Mouse (Mus musculus) E14TG2a.4 (cell line): ENCODE data around the gene Smco2.

Experiments
- H3K27me3 ChIP-seq: 2 replicates; pipeline ENCODE4 v1.6.1; 2014; ENCODE audit warnings: low read length, control low read depth; ENCODE audit not compliant: insufficient read depth
- H3K36me3 ChIP-seq: 2 replicates; pipeline ENCODE4 v1.6.1; 2014; ENCODE audit warnings: low read length, control low read depth; ENCODE audit not compliant: insufficient read depth
- H3K4me1 ChIP-seq: replicated peaks from 2 replicates; pipeline ENCODE4 v1.6.1; 2014; ENCODE audit warnings: low read depth, low read length, control low read depth
- H3K4me3 ChIP-seq: replicated peaks from 2 replicates; pipeline ENCODE4 v1.5.1; 2014; ENCODE audit warnings: mild to moderate bottlenecking, low read length
- H3K9me3 ChIP-seq: 2 replicates; pipeline ENCODE4 v1.6.1; 2014; ENCODE audit warnings: low read length, control low read depth
- CTCF ChIP-seq: conservative IDR thresholded peaks from 2 replicates; pipeline ENCODE4 v1.5.1; 2014; ENCODE audit warnings: low read length
- NANOG ChIP-seq: IDR thresholded peaks from 2 replicates; pipeline ENCODE4 v1.6.1; 2014; ENCODE audit warnings: borderline replicate concordance, low read length, mixed read lengths
- POU5F1 ChIP-seq: IDR thresholded peaks from 2 replicates; pipeline ENCODE4 v1.6.1; 2014; ENCODE audit warnings: low read length, borderline replicate concordance

The Smco2 gene

GRCm38 (mm10) chr6:146850050-146850449, at the start of gene Smco2:
Gene Smco2 (plus strand): TSS chr6:146850104.
- Histone ChIP-seq H3K4me1 (peaks cover 15% of the 10 kb centered on the region), H3K4me3 (no peak within 1 kb of the TSS), H3K9me3 (no peaks in the 10 kb centered on the region), H3K27me3 (no peaks in the 10 kb centered on the region), H3K36me3 (no peaks in the 10 kb centered on the region)
- TF ChIP-seq POU5F1 (no peak), NANOG (no peak), CTCF (no peak)

GRCm38 (mm10) chr6:146809991-146810390, 39.9 kb upstream of the Smco2 start:
- Histone ChIP-seq H3K4me1 (no peaks in the 10 kb centered on the region), H3K27me3 (no peaks in the 10 kb centered on the region), H3K36me3 (no peaks in the 10 kb centered on the region), H3K4me3 (no peak overlapping the region), H3K9me3 (no peaks in the 10 kb centered on the region)
- TF ChIP-seq NANOG (no peak), POU5F1 (no peak), CTCF (no peak)

DNA sequence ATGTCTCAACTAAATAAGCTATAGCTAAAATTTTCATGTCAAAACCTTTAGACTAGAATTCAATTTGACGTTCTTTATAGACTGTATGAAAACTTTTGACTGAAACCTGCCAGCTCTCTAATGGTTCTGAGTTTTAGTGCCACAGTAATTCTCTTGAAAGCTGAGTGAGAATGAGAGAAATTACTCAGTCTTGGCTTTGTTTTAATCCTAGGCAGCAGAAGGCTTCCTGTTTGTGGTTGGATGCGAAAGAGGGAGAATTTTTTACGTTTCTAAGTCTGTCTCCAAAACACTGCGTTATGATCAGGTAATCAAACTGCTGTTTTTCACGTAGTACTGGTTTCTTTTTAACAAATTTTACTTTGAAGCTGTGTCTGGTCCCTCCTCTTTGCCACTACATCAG, 36.9 kb upstream of the Smco2 start:
- H3K27me3 ChIP-seq: no peaks in the 10 kb centered on the region
- no peaks in the 10 kb centered on the region for H3K36me3 ChIP-seq
- no peak for TF ChIP-seq POU5F1
- no peak for TF ChIP-seq CTCF
- no peak for TF ChIP-seq NANOG
- no peaks in the 10 kb centered on the region for H3K9me3 ChIP-seq
- H3K4me3 ChIP-seq: no peak overlapping the region
- no peaks in the 10 kb centered on the region for H3K4me1 ChIP-seq

DNA sequence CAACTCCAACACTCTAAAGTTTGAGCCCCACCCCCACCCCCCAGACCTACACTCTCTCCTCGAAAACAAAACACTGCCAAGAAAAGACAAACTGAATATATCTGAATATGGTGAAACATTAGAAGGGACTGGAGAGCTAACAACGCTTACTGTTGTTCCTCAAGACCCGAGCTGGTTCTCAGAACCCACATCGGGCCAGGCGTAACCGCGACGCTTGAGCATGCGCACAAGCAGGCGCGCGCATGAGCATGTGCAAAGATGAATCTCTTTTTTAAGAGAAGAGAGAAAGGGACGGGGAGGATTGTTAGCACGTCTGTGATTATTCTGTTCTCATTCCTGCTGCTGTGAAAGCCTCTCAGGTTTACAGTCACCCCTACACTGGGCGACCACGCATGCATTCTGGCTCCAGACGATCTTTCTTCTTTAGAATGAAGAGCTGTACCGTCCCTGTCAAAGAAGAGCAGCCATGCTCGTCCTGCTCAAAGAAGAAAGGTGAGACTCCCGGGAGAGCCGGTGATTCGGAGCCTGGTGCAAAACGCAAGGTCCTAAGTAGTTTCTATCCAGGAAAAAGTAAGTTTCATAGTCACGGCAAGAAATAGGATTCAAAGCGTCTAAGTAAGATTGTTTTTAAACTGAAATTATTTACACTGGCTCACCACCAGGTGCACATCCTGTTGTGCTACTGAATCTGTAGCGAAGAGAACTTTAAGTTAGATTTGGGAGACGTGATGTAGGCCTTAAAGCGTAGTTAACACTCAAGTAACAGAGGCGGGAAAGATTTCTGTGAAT, 29.5 kb upstream of the Smco2 start:
- no peaks in the 10 kb centered on the region; the same call in 1 of the 2 replicates for H3K4me1 ChIP-seq
- H3K27me3 ChIP-seq: no peaks in the 10 kb centered on the region
- no peak for TF ChIP-seq POU5F1
- TF ChIP-seq CTCF: peak; percentile 9; the same call in 1 of the 2 replicates
- no peak for TF ChIP-seq NANOG

DNA sequence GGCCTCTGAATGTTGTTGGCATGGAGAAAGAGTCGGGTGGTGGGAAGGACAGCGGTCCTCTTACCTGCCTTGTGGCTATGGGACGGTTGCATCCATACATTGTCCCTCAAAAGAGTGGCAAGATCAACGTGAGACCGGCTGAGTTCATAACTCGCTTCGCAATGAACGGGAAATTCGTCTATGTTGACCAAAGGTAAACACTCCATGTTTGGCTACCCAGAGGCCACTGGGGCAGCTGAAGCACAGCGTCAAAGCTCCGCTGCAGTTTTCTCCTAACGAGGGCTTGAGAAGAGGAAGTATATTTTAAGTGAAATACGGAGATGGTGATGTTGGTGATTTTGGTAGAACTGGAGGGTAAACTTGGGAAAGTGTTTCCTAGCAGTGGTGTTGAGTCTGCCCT, 27.9 kb upstream of the Smco2 start:
- Histone ChIP-seq H3K4me1 (no peaks in the 10 kb centered on the region; the same call in 1 of the 2 replicates), H3K36me3 (no peaks in the 10 kb centered on the region), H3K27me3 (no peaks in the 10 kb centered on the region), H3K9me3 (no peaks in the 10 kb centered on the region), H3K4me3 (no peak overlapping the region)
- TF ChIP-seq NANOG (no peak), CTCF (no peak)

More for the DNA sequence above, 29.5 kb upstream of the Smco2 start:
- Histone ChIP-seq H3K9me3 (no peaks in the 10 kb centered on the region), H3K36me3 (no peaks in the 10 kb centered on the region), H3K4me3 (no peak overlapping the region)

DNA sequence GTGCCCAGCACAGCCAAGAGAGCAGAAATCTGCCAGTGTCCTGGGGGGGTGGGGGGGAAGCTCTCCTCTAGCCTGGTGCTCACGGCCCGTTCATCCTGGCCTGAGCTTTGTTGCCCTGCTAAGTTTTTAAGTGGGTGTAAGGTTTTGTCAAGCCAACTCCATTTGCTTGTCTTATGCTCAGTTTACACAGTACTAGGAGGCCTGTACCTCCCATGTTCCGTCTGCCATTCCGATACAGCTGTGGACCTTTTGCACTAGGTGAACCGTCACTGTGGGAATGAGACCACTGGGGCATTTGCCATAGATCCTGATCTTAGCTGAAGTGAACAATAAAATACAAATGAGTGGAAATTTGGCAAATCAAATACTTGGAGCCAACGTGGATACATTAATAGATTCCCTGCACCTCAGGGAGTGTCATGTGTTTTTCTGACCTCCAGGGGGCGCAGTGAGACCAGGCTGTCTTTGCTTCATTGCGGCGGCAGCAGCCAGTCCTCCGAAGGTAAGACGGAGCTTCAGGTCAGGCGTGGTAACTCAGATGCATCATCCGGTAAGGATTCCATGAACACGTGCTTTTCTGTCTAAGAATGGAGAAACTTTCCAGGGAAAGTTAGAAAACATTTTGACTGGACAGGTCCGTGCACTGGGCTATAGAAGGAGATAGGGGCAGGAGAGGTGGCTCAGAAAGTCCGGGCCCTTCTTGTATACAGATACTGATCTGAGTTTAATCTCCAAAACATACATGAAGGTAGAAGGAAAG, 25.0 kb upstream of the Smco2 start:
- H3K36me3 ChIP-seq: no peaks in the 10 kb centered on the region
- H3K9me3 ChIP-seq: no peaks in the 10 kb centered on the region
- no peaks in the 10 kb centered on the region for H3K27me3 ChIP-seq
- no peaks in the 10 kb centered on the region; the same call in 1 of the 2 replicates for H3K4me1 ChIP-seq
- peak; percentile 90 for TF ChIP-seq CTCF
- TF ChIP-seq POU5F1: no peak
- no peak overlapping the region for H3K4me3 ChIP-seq

- TF ChIP-seq CTCF (no peak), POU5F1 (no peak), NANOG (no peak)
These were observed 24.5 kb upstream of the Smco2 start for GRCm38 (mm10) chr6:146825487-146825773.

DNA sequence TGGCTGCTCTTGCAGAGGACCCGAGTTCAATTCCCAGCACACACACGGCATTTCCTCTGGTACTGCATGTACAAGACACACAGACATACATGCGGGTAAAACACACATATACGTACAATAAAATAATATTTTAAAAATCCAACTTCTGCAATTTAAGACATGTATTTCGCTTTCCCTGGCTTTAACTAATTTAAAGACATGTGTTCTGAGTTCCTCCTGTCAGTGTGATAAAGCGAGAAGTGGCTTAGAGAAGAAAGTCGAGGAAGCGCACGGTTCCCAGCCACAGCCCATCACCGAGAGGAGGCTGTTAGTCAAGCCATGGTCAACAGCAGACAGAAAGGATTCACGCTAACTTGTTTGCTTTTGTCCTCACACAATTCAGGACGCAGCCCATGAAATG, 18.6 kb upstream of the Smco2 start:
- no peaks in the 10 kb centered on the region for H3K9me3 ChIP-seq
- H3K27me3 ChIP-seq: no peaks in the 10 kb centered on the region
- TF ChIP-seq POU5F1 (no peak), CTCF (no peak), NANOG (no peak)
- H3K4me1 ChIP-seq: no peaks in the 10 kb centered on the region
- no peaks in the 10 kb centered on the region for H3K36me3 ChIP-seq
- H3K4me3 ChIP-seq: no peak overlapping the region

More at GRCm38 (mm10) chr6:146825487-146825773, 24.5 kb upstream of the Smco2 start:
- Histone ChIP-seq H3K27me3 (no peaks in the 10 kb centered on the region), H3K4me3 (no peak overlapping the region), H3K36me3 (no peaks in the 10 kb centered on the region), H3K9me3 (no peaks in the 10 kb centered on the region), H3K4me1 (no peaks in the 10 kb centered on the region)
